In genomic region chr5:116420213-116420612, GRCm38 (mm10) we compare ENCODE assay signal across 9 mouse cellular contexts. TPM values are rescaled to one million over a fixed set of nuclear protein-coding genes. Genes with fewer than 3 reads are reported as not detected.
DNase-seq lines count a peak whose midpoint lies in the region; ATAC-seq and TF ChIP-seq lines count a peak whose summit lies in the region.
"Had no signal": no experiment of that assay in that cellular context is flagged by ENCODE, and none has a peak within 500 bp of the region (broad histone marks: within the 10 kb centered on the region; RNA-seq: fewer than 3 reads in every experiment).

No protein-coding gene starts in this region.

- no peak for TF ChIP-seq CTCF in layer of hippocampus, adult 2 months (conservative IDR thresholded peaks at IDR 0.05)

- no peaks in the 10 kb centered on the region for H3K36me3 ChIP-seq in forebrain, embryonic 12.5 days (replicated peaks)
- no peaks in the 10 kb centered on the region for H3K36me3 ChIP-seq in limb, embryonic 11.5 days (ENCODE audit: control insufficient read depth, insufficient read depth, low read length)
- peaks cover 4% of the 10 kb centered on the region for H3K36me3 ChIP-seq in myocyte (ENCODE audit: control insufficient read depth, insufficient read depth)

- H3K9ac ChIP-seq in forebrain, embryonic 12.5 days = no peak overlapping the region
- no peak overlapping the region for H3K9ac ChIP-seq in limb, embryonic 11.5 days (ENCODE audit: low read length)

- H3ac ChIP-seq in myocyte (ENCODE audit: control insufficient read depth, insufficient read length) = no peak overlapping the region

- WGBS in forebrain, embryonic 12.5 days = 96% methylated on average over 1 of the region's 1 CpGs
- 95% methylated on average over 1 of the region's 1 CpGs for WGBS in limb, embryonic 11.5 days

- DNase-seq in layer of hippocampus, adult 2 months (ENCODE audit: low spot score in 2 of 2) = no peak
- no peak for DNase-seq in layer of hippocampus, postnatal 25 days (ENCODE audit: extremely low spot score in 1 of 2, low spot score in 1 of 2)
- no peak for DNase-seq in limb, embryonic 11.5 days (ENCODE audit: low spot score)
- no peak for DNase-seq in cerebellum, postnatal 10 days
- no peak for DNase-seq in layer of hippocampus, adult 11-12 months (ENCODE audit: low spot score)
- no peak for DNase-seq in frontal cortex, postnatal 14 days (ENCODE audit: low spot score in 2 of 2)

- H3K9me3 ChIP-seq in forebrain, embryonic 12.5 days = no peaks in the 10 kb centered on the region
- no peaks in the 10 kb centered on the region for H3K9me3 ChIP-seq in limb, embryonic 11.5 days (ENCODE audit: control insufficient read depth, low read length)

- peak overlapping the region; percentile 73; the same call in 1 of the 2 replicates for H3K27ac ChIP-seq in layer of hippocampus, adult 2 months
- H3K27ac ChIP-seq in forebrain, embryonic 12.5 days = peak overlapping the region; percentile 75
- peak overlapping the region; percentile 56; the same call in 1 of the 2 replicates for H3K27ac ChIP-seq in limb, embryonic 11.5 days (replicated peaks; ENCODE audit: low read depth, low read length)

- peaks cover 53% of the 10 kb centered on the region for H3K79me2 ChIP-seq in myocyte (ENCODE audit: control insufficient read depth, insufficient read depth)

- peaks cover 23% of the 10 kb centered on the region for H3K27me3 ChIP-seq in forebrain, embryonic 12.5 days
- no peaks in the 10 kb centered on the region for H3K27me3 ChIP-seq in limb, embryonic 11.5 days (ENCODE audit: control insufficient read depth, insufficient read depth, low read length)
- no peaks in the 10 kb centered on the region for H3K27me3 ChIP-seq in myocyte (ENCODE audit: control insufficient read depth, insufficient read depth, insufficient read length)

- TF ChIP-seq POLR2A in myocyte (IDR thresholded peaks at IDR 0.05; ENCODE audit: insufficient read length, low read depth) = no peak

- no peak overlapping the region for H3K4me2 ChIP-seq in forebrain, embryonic 12.5 days
- H3K4me2 ChIP-seq in limb, embryonic 11.5 days (ENCODE audit: low read depth, severe bottlenecking) = no peak overlapping the region
- peak overlapping the region; percentile 74 for H3K4me2 ChIP-seq in myocyte (ENCODE audit: low read depth)

- ATAC-seq in forebrain, embryonic 12.5 days (ENCODE audit: low FRiP score) = no peak
- 0 out of 2 replicates have a peak, but pooled peaks have one; percentile 5 for ATAC-seq in limb, embryonic 11.5 days (ENCODE audit: insufficient number of reproducible peaks, low FRiP score, low TSS enrichment, low read depth)

- H3K4me1 ChIP-seq in forebrain, embryonic 12.5 days = peaks cover 58% of the 10 kb centered on the region
- peaks cover 22% of the 10 kb centered on the region for H3K4me1 ChIP-seq in limb, embryonic 11.5 days (ENCODE audit: control insufficient read depth, insufficient read depth, low read length)

- no peak overlapping the region for H3K4me3 ChIP-seq in layer of hippocampus, adult 2 months
- H3K4me3 ChIP-seq in forebrain, embryonic 12.5 days (replicated peaks) = no peak overlapping the region
- H3K4me3 ChIP-seq in limb, embryonic 11.5 days (ENCODE audit: low read depth, low read length) = no peak overlapping the region
- H3K4me3 ChIP-seq in myocyte = peak overlapping the region; percentile 90

TF ChIP-seq in myocyte, 11 proteins besides CTCF, POLR2A, EP300 and RAD21:
- no peak for TF ChIP-seq SRF (IDR thresholded peaks at IDR 0.05; ENCODE audit: control insufficient read depth, insufficient read length, low read depth)
- no peak for TF ChIP-seq TCF12 (IDR thresholded peaks at IDR 0.05; ENCODE audit: insufficient read depth, poor library complexity, severe bottlenecking)
- TF ChIP-seq MYOG (IDR thresholded peaks at IDR 0.05; ENCODE audit: control insufficient read depth in 1 of 3, insufficient read depth in 1 of 3, insufficient read length in 2 of 3, low read depth in 2 of 3) = no peak
- TF ChIP-seq MYOD1 (IDR thresholded peaks at IDR 0.05; ENCODE audit: control insufficient read depth in 1 of 3, insufficient read length in 2 of 3, low read depth in 2 of 3) = no peak
- TF ChIP-seq TCF3 (IDR thresholded peaks at IDR 0.05; ENCODE audit: insufficient read length, low read depth) = no peak
- TF ChIP-seq USF1 (IDR thresholded peaks at IDR 0.05; ENCODE audit: low read depth) = no peak
- TF ChIP-seq REST (IDR thresholded peaks at IDR 0.05; ENCODE audit: insufficient read depth, insufficient read length) = no peak
- TF ChIP-seq MAX (IDR thresholded peaks at IDR 0.05; ENCODE audit: low read depth) = no peak
- TF ChIP-seq E2F4 (IDR thresholded peaks at IDR 0.05; ENCODE audit: insufficient read depth) = no peak
- TF ChIP-seq POLR2AphosphoS2 (IDR thresholded peaks at IDR 0.05; ENCODE audit: insufficient read length, low read depth) = no peak
- no peak for TF ChIP-seq CEBPB (IDR thresholded peaks at IDR 0.05; ENCODE audit: insufficient read depth, poor library complexity, severe bottlenecking)

RNA-seq across cellular contexts. Expression of gene Hspb8, which starts 2.5 kb away (rescaled TPM):
- total RNA-seq in layer of hippocampus, adult 2 months (2021) = 10 to 100 TPM; 11.8 to 12.5 TPM
- total RNA-seq in layer of hippocampus, postnatal 25 days (2021) = 10 to 100 TPM; 11.7 to 13.6 TPM
- 7.4 and 9.0 TPM in 2 replicates for polyA plus RNA-seq in forebrain, embryonic 12.5 days (2016; fragmentation: Nextera tagmentation; extraction: Ambion mirVana)
- 10.4 and 11.8 TPM in 2 replicates for polyA plus RNA-seq in limb, embryonic 11.5 days (2014; fragmentation: Nextera tagmentation; extraction: Ambion mirVana)
- 138 TPM for polyA plus RNA-seq in myocyte (2012; fragmentation: generic; extraction: Trizol)
- total RNA-seq: neutrophil, adult 5-6 weeks had no signal

Comparison
In these comparisons a context has a peak if more than half of its experiments do, and no peak if none do; other contexts are left out.
1. RNA of gene Hspb8, which starts 2.5 kb away (polyA plus RNA-seq): 138 TPM in myocyte (single experiment); 10.4 to 11.8 TPM in limb, embryonic 11.5 days and 7.4 to 9.0 TPM in forebrain, embryonic 12.5 days; every median in the first group is over 10 times any median in the second.
2. Peak in every context shown above with its lines, with median percentiles within 50 percentile points of each other: H3K27ac ChIP-seq.